Mouse (Mus musculus): Measurements from ENCODE around the gene Diaph3.

Gene Diaph3

GRCm38 (mm10) chr14:86844075-86844474 lies 297.0 kb downstream of the Diaph3 start:
- DNase-seq: no peak

GRCm38 (mm10) chr14:86837642-86838041 lies 303.4 kb downstream of the Diaph3 start:
- DNase-seq: no peak

DNA sequence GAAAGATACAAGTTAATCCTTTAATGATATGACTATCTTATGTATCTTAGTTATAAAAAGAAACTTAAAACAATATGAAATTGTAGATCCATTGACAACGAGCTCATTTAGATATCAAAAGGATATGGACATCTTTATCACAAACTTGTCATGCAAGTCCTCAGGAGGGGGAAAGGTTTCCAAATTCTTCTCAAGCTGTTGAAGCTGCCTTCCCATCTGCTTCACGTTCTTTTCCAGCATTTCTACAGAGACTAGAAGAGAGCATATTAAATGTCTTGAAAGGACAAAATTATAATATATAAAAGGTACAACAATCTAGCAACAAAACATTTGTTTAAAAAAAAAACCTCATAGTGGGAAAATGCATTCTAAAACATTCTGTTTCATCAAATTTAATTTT lies 306.2 kb downstream of the Diaph3 start:
- no peak for DNase-seq

DNA sequence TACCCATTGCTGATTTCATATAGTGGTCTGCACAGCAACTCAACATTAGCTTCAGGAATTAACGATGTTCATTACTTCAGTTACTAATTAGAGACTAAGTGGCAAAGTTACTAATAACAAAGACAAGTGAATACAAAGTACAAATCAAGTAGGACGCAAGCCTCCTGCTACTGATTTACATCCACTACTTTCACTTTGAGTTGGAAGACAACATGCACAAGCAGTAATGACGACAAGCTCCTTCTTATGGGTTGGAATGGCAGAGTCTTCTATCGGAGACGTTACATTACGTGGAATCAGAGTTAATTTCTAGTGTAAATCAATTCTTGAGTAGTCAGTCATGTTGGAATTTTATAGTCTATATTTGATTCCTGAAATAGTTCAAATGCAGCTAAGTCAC lies 306.8 kb downstream of the Diaph3 start:
- DNase-seq: no peak

DNA sequence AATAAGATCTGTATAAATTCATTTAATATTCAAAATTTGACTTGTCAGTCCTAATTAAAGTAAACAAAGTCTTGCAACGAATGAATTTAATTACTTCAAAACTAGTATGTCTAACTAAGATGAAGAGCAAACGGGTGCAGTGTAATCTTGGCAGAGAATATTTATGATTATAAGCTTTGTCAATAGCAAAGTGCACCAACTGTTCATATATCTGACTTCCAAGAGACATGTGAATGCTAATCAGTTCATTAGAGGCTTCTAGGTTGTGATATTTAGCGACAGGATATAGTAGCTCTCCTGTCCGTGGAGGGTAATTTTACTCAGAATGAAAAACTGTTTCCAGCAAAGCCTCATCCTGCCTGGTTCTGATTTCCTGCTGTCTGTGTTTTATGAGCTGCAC lies 308.0 kb downstream of the Diaph3 start:
- DNase-seq: no peak

DNA sequence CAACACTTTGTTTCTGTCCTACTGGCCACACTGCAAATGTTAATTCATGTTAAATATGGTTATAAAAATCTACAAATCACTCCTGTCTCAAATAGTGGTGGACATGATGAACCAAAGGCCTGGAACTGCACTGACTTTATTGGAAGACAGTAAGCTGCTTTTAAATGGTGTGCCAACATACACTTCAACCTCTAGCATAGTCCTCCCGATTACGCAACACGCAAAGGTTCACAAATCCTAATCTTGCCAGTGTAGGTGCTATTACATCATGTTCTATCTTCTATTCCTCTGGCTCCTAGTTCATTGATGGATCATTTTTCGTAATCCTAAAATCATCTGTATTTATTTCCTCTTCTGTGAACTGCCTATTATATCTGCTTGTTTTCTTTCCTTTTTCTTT lies 324.8 kb downstream of the Diaph3 start:
- DNase-seq: no peak

- no peak for DNase-seq
Observed at GRCm38 (mm10) chr14:86788880-86789641, 352.0 kb downstream of the Diaph3 start.

DNA sequence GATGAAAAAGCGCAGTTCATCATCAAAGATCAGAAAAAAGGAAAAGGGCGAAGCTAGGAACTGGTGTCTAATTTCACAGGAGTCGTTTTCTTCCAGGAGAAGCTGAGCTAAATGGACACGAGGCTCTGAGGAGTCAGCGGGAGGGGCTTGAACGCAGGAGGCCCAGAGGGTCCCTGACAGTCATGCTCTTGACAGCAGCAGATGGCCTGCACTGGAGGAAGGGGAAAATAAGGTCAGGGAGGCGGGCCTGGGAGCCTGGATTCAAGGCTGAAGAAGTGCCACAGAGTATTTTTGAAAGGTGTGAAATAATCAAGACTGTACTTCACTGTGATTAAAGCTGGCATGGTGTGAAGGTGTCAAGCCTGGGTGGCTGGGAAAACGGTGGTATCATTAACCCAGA lies 354.2 kb downstream of the Diaph3 start:
- no peak for DNase-seq

- DNase-seq: peak; percentile 27 to 31
Observed at GRCm38 (mm10) chr14:86781553-86782273, 359.3 kb downstream of the Diaph3 start.

DNA sequence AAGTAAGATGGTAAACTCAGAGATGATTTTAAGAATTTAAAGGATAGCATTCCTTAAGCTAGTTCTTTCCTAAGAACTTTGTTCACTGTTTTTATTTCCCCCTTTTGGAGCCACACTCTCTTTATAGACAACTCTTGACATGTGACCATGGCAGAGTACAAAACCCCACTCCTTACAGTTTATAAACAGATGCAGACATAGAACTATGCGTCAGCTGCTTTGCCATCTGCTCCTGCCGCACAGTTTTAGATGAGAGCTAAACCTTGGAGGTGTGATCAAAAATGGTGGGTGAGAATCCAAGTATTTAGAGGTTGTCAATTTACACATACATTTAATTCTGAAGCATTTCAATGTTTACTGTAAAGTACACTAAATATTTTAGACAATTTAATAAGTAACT lies 367.7 kb downstream of the Diaph3 start:
- DNase-seq: no peak

DNA sequence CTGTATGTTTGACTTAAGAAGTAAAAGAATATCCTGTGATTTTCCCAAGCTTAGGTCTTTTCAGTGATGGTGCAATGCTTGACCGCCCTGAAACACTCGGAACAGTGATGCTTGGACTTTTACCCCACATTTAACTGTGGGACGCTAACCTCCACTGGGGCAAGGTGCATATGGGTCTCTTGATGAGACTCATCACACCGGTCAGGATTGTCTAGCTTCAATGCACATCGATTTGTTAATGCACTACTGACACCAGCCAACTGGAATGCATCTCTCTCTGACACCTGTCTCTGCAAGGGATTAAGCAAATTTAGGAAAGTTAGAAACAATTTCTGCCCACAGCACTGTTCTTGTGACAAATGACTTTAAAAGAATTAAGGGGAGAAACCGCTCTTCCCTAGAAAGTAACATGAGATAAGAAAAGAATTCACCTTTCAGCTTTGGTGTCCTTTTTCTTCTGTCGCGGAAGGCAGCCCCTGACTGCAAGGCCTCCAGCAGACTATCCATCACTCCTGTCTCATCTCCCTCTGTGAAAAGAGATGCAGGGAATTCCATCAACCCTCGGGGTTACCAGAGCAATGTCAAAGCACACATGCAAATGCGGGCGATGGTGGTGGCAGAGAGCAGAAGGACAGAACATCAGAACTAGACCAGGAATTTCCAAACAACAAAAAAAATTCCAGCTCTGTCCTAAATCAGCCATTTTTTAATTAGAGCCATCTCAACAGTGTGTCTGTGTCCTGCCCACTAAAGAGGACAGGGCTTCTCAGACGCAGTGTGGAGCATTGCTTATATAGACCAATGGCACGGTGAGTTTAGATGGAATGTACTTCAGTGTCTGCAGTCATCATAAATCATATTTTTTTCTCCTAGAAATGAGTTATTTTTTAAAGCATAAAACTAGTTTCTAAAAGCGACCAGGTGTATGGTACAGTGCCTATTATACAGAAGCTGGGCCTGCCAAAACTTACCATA lies 368.6 kb downstream of the Diaph3 start:
- DNase-seq: no peak

GRCm38 (mm10) chr14:86764286-86764685 lies 376.7 kb downstream of the Diaph3 start:
- DNase-seq: no peak

- no peak for DNase-seq
Observed at GRCm38 (mm10) chr14:86757604-86758520, 383.2 kb downstream of the Diaph3 start.

- DNase-seq: no peak
Observed at GRCm38 (mm10) chr14:86757132-86757531, 383.9 kb downstream of the Diaph3 start.

GRCm38 (mm10) chr14:86750351-86750750 lies 390.7 kb downstream of the Diaph3 start:
- DNase-seq: no peak

GRCm38 (mm10) chr14:86749425-86749824 lies 391.6 kb downstream of the Diaph3 start:
- DNase-seq: no peak

GRCm38 (mm10) chr14:86748876-86749275 lies 392.2 kb downstream of the Diaph3 start:
- no peak for DNase-seq

GRCm38 (mm10) chr14:86744523-86744922 lies 396.5 kb downstream of the Diaph3 start:
- no peak for DNase-seq

DNA sequence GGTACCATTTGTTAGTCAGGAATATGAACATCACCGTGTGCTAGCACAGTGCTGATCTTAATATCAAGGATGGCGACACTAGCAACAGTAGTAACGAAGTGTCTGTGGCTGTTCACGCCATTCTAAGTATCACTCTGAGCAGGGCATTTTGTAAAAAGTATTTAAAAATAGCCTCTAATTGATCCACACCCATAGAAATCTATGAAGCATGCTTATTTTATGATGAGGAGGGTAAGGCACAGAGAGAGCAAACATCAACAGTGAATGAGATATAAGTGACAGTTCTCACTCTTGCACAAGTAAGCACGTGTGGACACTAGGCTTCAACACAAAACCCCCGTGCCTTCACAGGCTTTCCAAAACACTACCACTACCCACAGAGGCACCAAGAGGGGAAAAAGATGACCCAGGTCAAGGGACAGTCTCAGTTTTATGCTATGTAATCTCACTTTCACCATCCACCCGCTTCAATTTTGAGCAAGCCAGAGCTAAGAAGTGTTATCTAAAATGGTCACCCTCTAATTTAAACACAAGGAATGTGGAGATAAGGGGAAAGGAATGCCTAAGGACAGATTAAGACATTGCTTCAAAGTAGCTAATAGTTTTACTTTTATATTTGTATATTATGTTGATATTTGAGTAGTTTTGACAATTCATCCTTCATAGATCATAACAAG lies 399.0 kb downstream of the Diaph3 start:
- no peak for DNase-seq

- no peak for DNase-seq
Observed at GRCm38 (mm10) chr14:86738916-86739315, 402.1 kb downstream of the Diaph3 start.

- no peak for DNase-seq
Observed at GRCm38 (mm10) chr14:86736646-86737045, 404.4 kb downstream of the Diaph3 start.

DNA sequence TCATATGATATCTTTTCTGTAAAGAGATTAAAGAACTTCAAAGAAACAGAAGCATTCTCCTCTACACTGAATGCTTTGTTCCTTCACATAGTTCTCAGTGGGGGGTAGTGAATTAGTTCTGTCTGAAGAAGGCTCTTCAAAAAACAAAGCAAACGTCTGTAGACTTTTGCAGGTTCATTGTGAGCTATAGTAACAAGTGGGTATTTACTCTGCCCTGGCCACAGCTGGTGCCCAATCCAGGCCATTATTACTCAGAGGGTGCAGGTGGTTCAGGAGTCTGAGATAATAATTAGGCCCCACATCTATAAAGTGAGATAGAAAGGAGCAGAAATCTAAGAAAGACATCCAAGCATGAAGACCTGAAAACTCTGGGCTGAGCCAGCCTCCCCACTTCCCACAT lies 409.7 kb downstream of the Diaph3 start:
- no peak for DNase-seq
